Mouse (Mus musculus) forelimb bud, embryonic 11.5 days (tissue): ENCODE measurements around the gene Selenow.

Experiments
- DNase-seq: peaks from one replicate; pipeline ENCODE4 v3.0.0-alpha.2; 2012; ENCODE audit warnings: low read depth, low spot score

Selenow gene

DNA sequence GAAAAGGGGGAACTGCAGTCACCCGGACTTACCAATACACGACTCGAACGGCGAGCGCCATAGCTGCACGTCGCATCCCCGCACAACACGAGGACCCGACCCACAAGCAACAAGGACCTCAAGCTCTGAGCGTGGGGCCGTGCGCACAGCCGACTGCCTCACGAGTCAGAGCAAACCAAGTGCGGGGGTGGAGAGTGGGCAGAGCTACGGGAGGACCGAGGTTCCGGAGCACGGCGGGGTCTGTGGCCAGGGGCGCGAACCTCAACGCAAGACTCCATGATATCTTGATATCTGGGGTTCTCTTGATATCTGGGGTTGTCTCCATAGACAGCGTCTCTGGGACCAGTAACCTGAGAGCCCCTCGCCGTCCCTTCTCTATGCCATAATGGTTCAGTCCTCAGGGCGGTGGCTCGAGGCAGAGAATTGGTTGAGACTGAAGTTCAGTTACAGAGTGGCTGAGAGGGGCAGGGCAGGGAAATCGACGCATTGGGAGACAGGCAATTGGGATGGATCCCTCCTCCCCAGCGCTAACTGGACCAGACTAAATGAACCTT lies at the start of gene Selenow:
Selenow (minus strand) TSS at position 183 of the 554 bp plus-strand sequence.
- peak; percentile 94 for DNase-seq

DNA sequence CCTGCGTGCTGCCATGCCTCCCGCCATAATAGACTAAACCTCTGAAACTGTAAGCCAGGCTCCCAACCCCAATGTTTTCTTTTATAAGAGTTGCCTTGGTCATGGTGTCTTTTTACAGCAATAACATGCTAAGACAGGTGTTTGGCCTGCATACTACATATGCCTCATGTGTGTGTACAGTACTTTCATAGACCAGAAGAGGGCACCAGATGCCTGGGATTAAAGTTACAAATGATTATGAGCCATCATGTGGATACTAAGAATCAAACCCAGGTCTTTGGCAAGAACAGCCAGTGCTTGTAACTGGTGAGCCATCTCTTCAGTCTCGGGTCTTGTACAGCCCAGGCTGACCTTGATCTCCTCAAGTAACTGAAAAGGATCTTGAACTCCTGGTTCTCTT lies 47.5 kb upstream of the Selenow start:
- DNase-seq: no peak

DNA sequence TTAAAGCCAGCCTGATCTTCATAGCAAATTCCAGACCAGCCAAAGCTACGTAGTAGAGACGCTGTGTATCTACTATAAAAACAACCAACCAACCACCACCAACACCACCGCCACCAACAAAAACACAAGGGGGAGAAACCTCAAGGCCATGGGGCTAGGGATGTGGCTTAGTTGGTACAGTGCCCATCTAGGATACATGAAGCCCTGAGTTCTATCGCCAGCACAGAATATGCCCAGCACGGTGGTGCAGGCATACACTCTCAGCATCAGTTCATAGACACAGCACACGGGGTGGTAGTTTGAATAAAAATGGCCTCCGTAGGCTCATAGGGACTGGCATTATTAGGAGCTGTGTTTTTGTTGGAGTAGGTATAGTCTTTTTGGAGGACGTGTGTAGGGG lies 46.1 kb upstream of the Selenow start:
- no peak for DNase-seq

DNA sequence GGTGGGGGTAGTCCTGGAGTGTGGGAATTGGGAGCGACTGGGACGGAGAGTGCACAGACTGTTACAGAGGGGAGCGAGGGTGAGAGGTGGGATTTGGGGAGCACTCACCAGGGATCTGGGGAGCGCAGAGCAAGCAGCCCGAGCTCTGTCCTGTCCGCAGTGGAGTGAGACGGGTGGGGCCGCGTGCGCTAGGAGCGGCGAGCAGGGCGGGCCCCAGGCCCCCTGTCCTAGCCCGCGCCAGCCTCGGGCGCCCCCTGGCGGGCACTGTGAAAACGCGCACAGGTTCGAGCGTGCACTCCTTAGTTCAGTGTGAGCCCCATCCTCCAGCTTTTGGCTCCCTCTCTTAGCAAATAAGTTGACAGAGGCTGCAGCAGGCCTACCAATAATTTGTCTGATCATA lies 45.1 kb upstream of the Selenow start, which contains the start of gene Ehd2:
Ehd2 (minus strand) TSS at position 256 of the 400 bp plus-strand sequence.
- DNase-seq: peak; percentile 63

DNA sequence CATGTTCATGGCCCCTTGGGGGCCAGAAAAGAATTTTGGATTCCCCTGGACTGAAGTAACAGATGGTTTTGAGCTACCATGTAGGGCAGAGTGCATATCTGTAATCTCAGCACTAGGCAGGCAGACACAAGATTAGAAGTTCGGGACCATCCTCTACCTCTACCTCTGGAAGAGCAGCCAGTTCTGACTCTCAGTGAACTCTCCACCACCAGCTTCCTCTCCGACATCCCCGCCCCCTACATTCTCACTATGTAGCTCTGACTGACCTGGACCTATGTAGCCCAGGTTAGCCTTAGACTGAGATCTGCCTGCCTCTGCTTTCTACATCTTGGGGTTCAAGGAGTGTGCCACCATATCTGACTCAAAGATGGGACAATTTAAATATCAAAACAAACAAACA lies 44.3 kb upstream of the Selenow start:
- no peak for DNase-seq

DNA sequence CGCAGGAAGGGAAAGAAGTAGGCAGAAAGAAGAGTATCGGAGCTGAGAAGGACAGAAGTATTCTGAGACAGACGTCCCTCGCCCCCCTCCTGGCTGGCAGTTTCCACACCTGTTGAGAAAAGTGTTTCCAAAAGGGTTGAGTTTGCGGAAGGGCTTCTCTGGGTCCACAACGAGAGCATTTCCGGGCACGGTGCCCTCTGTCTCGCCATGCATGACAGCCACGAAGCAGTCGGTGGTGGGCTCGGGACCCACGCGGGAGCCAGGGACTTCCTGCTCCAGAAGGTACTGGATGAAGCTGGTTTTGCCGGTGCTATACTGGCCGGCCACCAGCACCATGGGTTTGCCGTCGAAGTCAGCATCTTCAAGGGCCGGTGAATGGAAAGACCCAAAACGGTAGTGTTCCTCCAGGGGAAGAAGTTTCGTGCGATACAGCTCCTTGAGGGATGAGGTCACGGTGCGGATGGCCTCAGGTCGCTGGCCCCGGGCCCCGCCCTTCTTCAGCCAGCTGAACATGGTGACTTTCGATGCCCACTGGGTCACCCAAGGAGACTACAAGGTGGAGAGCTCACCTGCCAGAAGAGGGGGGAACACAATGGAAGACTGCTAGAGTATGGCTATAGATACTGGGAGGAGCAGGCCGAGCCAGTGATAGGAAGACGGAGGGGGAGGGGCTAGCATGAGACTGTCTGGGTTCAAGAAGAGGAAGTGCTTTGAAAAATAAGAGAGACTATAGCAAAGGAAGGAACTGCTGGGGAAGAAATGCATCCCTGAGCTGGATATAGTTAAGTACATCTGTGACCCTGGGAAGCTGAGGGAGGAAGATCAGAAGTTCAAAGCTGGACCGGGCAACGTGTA lies 41.8 kb upstream of the Selenow start:
- no peak for DNase-seq

GRCm38 (mm10) chr7:15962311-15963288 lies 40.4 kb upstream of the Selenow start:
- DNase-seq: no peak

DNA sequence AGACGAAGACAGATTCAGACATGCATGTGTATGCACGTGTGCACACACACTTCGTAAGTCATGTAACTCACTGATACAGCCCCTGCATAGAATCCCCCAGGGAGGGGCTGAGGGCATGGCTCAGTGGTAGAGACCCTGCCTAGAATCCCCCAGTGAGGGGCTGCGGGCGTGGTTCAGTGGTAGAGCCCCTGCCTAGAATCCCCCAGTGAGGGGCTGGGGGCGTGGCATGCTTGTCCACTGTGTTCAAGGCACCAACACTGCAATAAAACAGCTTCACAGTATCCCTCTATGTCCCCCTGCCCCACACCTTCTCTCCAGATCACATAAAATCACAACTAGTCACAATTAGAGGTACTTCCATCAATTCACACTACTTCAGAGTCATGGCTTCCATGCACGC lies 39.6 kb upstream of the Selenow start:
- no peak for DNase-seq

DNA sequence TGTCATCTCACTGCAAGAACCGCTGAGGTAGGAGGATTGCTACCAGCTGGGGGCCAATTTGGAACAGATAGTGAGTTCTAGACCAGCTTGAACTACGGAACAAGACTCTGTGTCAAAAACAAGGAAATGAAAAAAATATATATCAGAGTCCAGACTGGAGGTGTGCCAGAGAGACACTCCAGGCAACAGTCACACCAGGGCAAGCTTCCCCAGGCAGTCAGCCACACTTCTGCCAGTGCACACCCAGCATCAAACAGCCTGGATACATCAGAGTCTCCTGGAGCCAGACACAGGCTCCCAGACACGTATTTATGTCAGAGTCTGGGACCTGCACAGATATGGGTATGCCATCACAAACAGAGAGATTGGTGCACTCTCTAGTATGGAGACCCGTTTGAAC lies 39.0 kb upstream of the Selenow start:
- no peak for DNase-seq

DNA sequence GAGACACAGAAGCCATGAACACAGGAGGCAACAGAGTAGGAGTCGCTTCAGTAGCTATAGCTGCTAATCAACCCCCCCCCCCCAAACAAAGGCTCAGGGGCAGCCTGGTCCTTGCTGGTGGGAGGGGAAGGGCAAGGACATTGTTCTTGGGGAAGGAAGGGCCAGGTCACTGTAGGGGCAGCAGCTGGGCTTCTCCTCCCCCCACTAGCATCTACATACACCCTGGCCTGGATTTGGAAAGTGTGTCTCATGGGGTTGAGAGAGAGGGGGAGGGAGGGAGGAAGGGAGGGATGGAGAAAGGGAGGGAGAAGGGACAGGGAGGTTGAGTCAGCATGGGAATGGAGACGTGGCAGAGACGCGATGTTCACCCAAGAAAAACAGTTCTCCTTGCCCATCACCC lies 38.5 kb upstream of the Selenow start:
- DNase-seq: no peak

DNA sequence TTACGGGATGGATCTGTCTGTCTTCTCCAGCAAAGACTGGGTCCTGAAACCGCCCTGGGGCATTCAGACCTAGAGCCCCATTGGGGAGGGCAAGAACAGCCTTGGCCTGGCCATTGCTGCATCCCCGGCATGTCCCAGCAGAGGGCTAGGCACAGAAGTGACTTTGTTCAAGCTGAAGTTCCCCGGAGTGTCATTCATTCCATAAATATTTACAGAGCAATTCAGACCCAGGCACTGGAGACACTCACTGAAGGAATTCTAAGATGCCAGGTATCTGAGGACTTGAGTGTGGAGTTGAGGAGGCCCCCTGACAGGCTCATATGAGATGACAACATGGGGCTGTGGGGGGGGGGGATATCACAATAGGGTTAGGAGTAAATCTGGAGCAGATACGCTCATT lies 33.9 kb upstream of the Selenow start:
- DNase-seq: no peak

DNA sequence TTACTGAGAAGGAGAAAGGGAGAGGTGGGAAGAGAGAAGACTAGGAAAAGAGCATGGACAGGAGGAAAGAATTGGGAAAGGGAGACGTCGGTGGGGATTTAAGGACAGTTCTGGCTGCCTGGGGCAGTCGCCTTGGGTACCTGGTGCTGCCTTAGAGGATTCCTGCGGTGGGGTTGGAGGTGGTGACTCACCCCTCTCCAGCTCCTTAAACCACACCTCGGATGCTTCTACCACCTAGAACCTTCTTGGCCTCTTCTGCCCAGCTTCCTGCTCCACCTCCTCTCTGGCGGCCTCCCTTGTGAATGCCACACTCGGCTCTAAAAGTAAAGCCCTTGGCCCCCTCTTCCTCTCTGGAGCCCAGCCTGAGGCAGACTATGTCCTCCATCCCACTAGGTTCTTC lies 33.3 kb upstream of the Selenow start:
- DNase-seq: no peak

- no peak for DNase-seq
These were observed 32.8 kb upstream of the Selenow start for GRCm38 (mm10) chr7:15954978-15955443.

DNA sequence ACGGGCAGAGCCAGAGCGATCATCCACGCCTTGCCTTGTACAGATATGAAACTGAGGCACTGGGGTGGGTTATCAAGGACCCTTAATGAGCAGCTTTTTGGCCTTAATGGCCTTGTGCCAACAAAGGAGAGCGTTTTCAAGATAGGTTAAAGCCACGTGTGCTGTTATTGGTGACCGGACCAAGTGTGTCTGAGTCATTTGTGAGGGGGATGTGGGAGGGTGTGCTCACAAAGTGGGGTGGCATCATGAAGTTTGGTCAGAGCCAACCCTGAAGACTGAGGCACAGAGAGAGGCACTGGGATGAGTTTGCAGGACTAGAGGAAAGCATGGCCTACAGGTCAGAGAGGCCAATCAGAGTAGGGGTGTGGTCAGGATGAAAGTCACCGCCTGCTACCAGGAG lies 32.2 kb upstream of the Selenow start:
- DNase-seq: no peak

GRCm38 (mm10) chr7:15953307-15954074 lies 31.3 kb upstream of the Selenow start:
- no peak for DNase-seq

- DNase-seq: no peak
These were observed 30.2 kb upstream of the Selenow start for GRCm38 (mm10) chr7:15952416-15952815.

DNA sequence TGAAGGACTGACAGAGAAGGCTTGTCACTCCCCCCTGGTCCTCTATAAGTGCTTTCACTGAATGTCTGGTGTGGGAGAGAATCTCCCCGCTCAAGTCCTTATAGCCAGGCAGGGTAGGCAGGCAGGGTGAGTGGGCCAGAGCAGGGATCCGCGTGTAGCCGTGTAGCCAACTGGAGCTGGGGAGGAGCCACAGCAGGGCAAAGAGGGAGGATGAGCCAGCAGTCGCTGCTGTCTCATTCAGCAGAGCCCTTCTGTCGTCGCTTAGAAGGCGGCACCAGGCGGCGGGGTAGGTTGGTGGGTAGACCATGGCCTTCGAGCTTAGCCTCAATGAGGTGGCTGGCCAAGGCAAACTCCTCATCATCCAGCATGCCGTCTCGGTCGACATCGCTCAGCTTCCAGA lies 27.8 kb upstream of the Selenow start:
- no peak for DNase-seq

DNA sequence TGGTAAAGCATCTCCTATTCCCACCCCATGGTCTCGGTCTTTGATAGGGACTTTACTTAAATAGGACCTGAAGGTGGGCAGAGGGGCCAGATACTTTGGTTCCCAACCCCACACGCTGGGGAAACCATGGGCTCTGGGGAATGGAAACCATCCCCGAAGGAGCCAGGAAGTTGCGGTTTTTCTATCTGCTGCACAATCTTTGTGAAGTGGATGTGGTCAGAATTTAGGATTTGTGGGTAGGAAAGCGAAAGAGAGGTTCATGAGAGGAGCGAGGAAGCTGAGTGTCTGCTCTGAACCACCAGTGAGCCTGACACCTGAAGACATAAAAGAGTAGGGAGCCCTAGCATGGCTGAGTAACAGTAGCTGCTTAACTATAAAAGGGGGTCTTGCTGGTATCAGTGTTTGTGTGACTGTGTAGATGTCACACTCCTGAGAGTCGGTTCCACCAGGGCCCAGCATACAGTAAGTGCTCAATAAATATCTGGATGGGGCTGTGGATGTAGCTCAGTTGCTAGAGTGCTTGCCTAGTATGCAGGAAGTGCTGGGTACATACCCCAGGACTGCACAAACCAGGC lies 27.1 kb upstream of the Selenow start:
- no peak for DNase-seq

GRCm38 (mm10) chr7:15948381-15948941 lies 26.3 kb upstream of the Selenow start:
- DNase-seq: peak; percentile 48

DNA sequence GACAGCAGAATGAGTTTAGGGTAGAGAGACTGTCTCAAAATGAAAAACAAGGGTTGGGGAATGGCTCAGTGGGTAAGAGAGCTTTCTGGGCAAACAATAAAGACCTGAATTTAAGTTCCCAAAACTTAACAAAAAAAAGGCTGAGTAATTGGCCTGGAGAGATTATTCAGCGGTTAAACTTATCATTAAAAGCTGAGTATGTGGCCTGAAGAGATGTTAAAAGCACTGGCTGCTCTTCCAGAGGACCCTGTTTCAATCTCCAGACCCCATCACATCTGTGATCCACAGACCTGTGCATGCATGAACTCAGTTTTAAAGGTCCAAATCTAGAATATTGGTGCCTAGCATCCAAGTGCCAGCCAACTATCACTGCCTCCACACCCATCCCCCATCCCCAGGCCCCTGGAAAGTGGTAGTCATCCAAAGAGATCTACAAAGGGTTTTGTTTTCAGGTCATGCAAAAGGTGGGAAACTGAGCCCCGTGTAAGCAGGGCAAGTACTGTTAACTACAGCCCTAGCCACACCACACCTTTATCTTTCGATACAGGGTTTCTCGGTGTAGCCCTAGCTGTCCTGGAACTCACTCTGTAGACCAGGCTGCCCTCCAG lies 25.6 kb upstream of the Selenow start:
- DNase-seq: no peak
